Mouse (Mus musculus): ENCODE results near the gene Gch1.

Gene Gch1

GRCm38 (mm10) chr14:47188848-47189634 is at the start of gene Gch1:
Gene Gch1, minus strand, starts transcription at chr14:47189413.
- DNase-seq (ENCODE audit: low read depth, low spot score), result peak; percentile 92

GRCm38 (mm10) chr14:47237286-47237685 is 48.1 kb upstream of the Gch1 start:
- DNase-seq (ENCODE audit: low read depth, low spot score), result no peak

GRCm38 (mm10) chr14:47236491-47236890 is 47.3 kb upstream of the Gch1 start:
- DNase-seq (ENCODE audit: low read depth, low spot score), result peak; percentile 26

- peak; percentile 84 for DNase-seq (ENCODE audit: low read depth, low spot score)
Measured at GRCm38 (mm10) chr14:47234526-47235250, 45.5 kb upstream of the Gch1 start.

GRCm38 (mm10) chr14:47234032-47234431 is 44.8 kb upstream of the Gch1 start:
- DNase-seq (ENCODE audit: low read depth, low spot score), result no peak

- DNase-seq (ENCODE audit: low read depth, low spot score), result no peak
Measured at GRCm38 (mm10) chr14:47233602-47234001, 44.4 kb upstream of the Gch1 start.

GRCm38 (mm10) chr14:47229796-47230376 is 40.7 kb upstream of the Gch1 start:
- no peak for DNase-seq (ENCODE audit: low read depth, low spot score)

GRCm38 (mm10) chr14:47225931-47226330 is 36.7 kb upstream of the Gch1 start:
- no peak for DNase-seq (ENCODE audit: low read depth, low spot score)

- peak; percentile 24 for DNase-seq (ENCODE audit: low read depth, low spot score)
Measured at GRCm38 (mm10) chr14:47224476-47225325, 35.5 kb upstream of the Gch1 start.

GRCm38 (mm10) chr14:47222631-47223450 is 33.6 kb upstream of the Gch1 start:
- no peak for DNase-seq (ENCODE audit: low read depth, low spot score)

GRCm38 (mm10) chr14:47221567-47221966 is 32.4 kb upstream of the Gch1 start:
- DNase-seq (ENCODE audit: low read depth, low spot score), result no peak

GRCm38 (mm10) chr14:47220231-47221025 is 31.2 kb upstream of the Gch1 start:
- DNase-seq (ENCODE audit: low read depth, low spot score), result no peak

- DNase-seq (ENCODE audit: low read depth, low spot score), result no peak
Measured at GRCm38 (mm10) chr14:47218766-47219606, 29.8 kb upstream of the Gch1 start.

GRCm38 (mm10) chr14:47216541-47216940 is 27.3 kb upstream of the Gch1 start:
- DNase-seq (ENCODE audit: low read depth, low spot score), result no peak

- no peak for DNase-seq (ENCODE audit: low read depth, low spot score)
Measured at GRCm38 (mm10) chr14:47214367-47214766, 25.2 kb upstream of the Gch1 start.

- DNase-seq (ENCODE audit: low read depth, low spot score), result no peak
Measured at GRCm38 (mm10) chr14:47213305-47213704, 24.1 kb upstream of the Gch1 start.

GRCm38 (mm10) chr14:47209669-47210164 is 20.5 kb upstream of the Gch1 start:
- no peak for DNase-seq (ENCODE audit: low read depth, low spot score)

GRCm38 (mm10) chr14:47208564-47209493 is 19.6 kb upstream of the Gch1 start:
- DNase-seq (ENCODE audit: low read depth, low spot score), result no peak
